Mouse (Mus musculus) embryonic facial prominence, embryonic 11.5 days (tissue): Measurements from ENCODE around the gene Prkar1b. TPM values are rescaled to one million over a fixed set of nuclear protein-coding genes. Genes with fewer than 3 reads are reported as not detected.

Experiments
- ATAC-seq: fragments of 200-750 bp; cut with Nextera tagmentation; replicated peaks from 2 replicates; pipeline ENCODE4 v1.8.0; 2017; ENCODE audit warnings: low read depth; ENCODE audit not compliant: insufficient number of reproducible peaks, low FRiP score, low TSS enrichment
- DNase-seq: peaks from one replicate; pipeline ENCODE4 v3.0.0-alpha.2; 2015; ENCODE audit warnings: low spot score
- H3K27ac ChIP-seq: fragments of 300-500 bp; sonication (generic); replicated peaks from 2 replicates; pipeline ENCODE4 v1.5.1; 2014; ENCODE audit warnings: mild to moderate bottlenecking, low read depth, low read length, control low read depth
- H3K27me3 ChIP-seq: fragments of 300-500 bp; sonication (generic); 2 replicates; pipeline ENCODE4 v1.6.1; 2014; ENCODE audit warnings: mild to moderate bottlenecking, low read length, moderate library complexity, mixed read lengths; ENCODE audit not compliant: control insufficient read depth, insufficient read depth
- H3K36me3 ChIP-seq: fragments of 300-500 bp; sonication (generic); replicated peaks from 2 replicates; pipeline ENCODE4 v1.6.1; 2014; ENCODE audit warnings: low read depth, mild to moderate bottlenecking, low read length, moderate library complexity, mixed read lengths; ENCODE audit not compliant: control insufficient read depth, insufficient read depth
- H3K4me1 ChIP-seq: fragments of 300-500 bp; sonication (generic); 2 replicates; pipeline ENCODE4 v1.6.1; 2014; ENCODE audit warnings: low read length, mixed read lengths; ENCODE audit not compliant: control insufficient read depth, insufficient read depth
- H3K4me2 ChIP-seq: fragments of 300-500 bp; sonication (generic); 2 replicates; pipeline ENCODE4 v1.6.1; 2014; ENCODE audit warnings: low read depth, mild to moderate bottlenecking, control low read depth, low read length, moderate library complexity
- H3K4me3 ChIP-seq: fragments of 300-500 bp; sonication (generic); 2 replicates; pipeline ENCODE4 v1.5.1; 2014; ENCODE audit warnings: low read depth, low read length, control low read depth
- H3K9ac ChIP-seq: fragments of 300-500 bp; sonication (generic); replicated peaks from 2 replicates; pipeline ENCODE4 v1.6.1; 2014; ENCODE audit warnings: mild to moderate bottlenecking, control low read depth, low read length
- H3K9me3 ChIP-seq: fragments of 300-500 bp; sonication (generic); replicated peaks from 2 replicates; pipeline ENCODE4 v1.6.1; 2016; ENCODE audit warnings: mild to moderate bottlenecking, low read length, inconsistent platforms, mixed read lengths; ENCODE audit not compliant: control insufficient read depth
- WGBS: fragments of 180-500 bp; shearing (Covaris S2); extraction: QIAGEN DNeasy Blood & Tissue Kit; methylation state at CpG from one replicate; pipeline ENCODE4 v1.1.7; 2014; 5-methylcytosine and 5-hydroxymethylcytosine counted together
- polyA plus RNA-seq: library from polyadenylated mRNA; unstranded; fragments of >200 nt; fragmentation: Nextera tagmentation; extraction: Ambion mirVana; gene quantifications from 2 replicates; pipeline ENCODE4 v1.2.1, GENCODE M21; 2014

The Prkar1b gene
- polyA plus RNA-seq, 1 experiment from 2014 or later = 8.7 TPM

DNA sequence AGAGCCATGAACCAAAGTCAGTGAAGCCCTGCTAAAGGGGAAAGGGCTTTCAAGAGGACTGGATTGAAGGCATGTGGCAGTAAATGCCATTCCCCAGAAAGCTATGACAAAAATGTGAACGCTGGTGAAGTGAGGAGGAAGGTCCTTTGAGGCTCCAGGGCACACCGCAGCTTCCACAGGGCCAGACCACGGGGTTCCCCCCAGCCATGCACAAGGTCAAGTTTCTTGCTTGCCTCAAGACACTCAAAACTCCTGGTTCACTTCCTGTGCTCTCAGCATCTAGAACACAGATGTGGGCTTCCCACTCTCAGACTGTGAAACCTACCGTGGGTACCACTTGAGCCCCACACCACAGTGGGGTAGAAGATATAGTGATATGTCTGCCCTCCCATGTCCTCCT, 106.3 kb downstream of the Prkar1b start:
- Histone ChIP-seq H3K4me1 (no peaks in the 10 kb centered on the region), H3K4me2 (no peak overlapping the region), H3K9ac (no peak overlapping the region), H3K36me3 (no peaks in the 10 kb centered on the region), H3K4me3 (no peak overlapping the region), H3K27ac (no peak overlapping the region), H3K27me3 (no peaks in the 10 kb centered on the region), H3K9me3 (no peaks in the 10 kb centered on the region)
- no peak for ATAC-seq
- no peak for DNase-seq
- WGBS = 65% methylated on average over 4 of the region's 4 CpGs

DNA sequence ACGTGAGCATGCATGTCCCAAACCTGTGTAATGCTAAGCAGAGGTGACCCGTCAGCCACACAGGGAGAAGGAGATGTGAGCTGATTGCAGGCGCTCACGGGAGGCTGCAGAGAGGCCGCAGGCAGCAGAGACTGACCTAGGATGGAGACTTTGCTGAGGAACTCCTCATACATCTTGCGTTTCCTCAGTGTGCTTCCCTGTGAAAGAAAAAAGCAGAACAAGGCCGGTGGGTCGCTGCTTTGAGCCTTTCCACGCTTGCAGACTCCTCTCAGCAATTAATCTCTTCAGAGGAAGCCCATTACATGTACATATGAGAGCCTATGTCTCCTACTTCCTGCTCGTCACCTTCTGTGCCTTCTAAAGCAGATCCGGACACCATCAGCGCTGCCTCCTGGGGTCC, 107.5 kb downstream of the Prkar1b start:
- ATAC-seq (no peak), DNase-seq (no peak)
- H3K9ac ChIP-seq = no peak overlapping the region
- no peaks in the 10 kb centered on the region for H3K9me3 ChIP-seq
- H3K4me1 ChIP-seq = no peaks in the 10 kb centered on the region
- no peak overlapping the region for H3K4me3 ChIP-seq
- H3K36me3 ChIP-seq = no peaks in the 10 kb centered on the region
- H3K4me2 ChIP-seq = no peak overlapping the region
- H3K27me3 ChIP-seq = no peaks in the 10 kb centered on the region
- no peak overlapping the region for H3K27ac ChIP-seq
- WGBS = 82% methylated on average over 12 of the region's 12 CpGs

GRCm38 (mm10) chr5:139035171-139035570, 114.6 kb downstream of the Prkar1b start:
- Histone ChIP-seq H3K4me3 (no peak overlapping the region), H3K27me3 (no peaks in the 10 kb centered on the region), H3K9ac (no peak overlapping the region), H3K4me1 (no peaks in the 10 kb centered on the region; the same call in 1 of the 2 replicates), H3K9me3 (no peaks in the 10 kb centered on the region), H3K36me3 (no peaks in the 10 kb centered on the region), H3K27ac (no peak overlapping the region), H3K4me2 (no peak overlapping the region)
- WGBS = 64% methylated on average over 2 of the region's 2 CpGs
- DNase-seq (no peak), ATAC-seq (no peak)

GRCm38 (mm10) chr5:139034746-139035145, 115.1 kb downstream of the Prkar1b start:
- Histone ChIP-seq H3K9ac (no peak overlapping the region), H3K4me3 (no peak overlapping the region), H3K36me3 (no peaks in the 10 kb centered on the region), H3K27me3 (no peaks in the 10 kb centered on the region), H3K4me2 (no peak overlapping the region), H3K4me1 (no peaks in the 10 kb centered on the region; the same call in 1 of the 2 replicates), H3K9me3 (no peaks in the 10 kb centered on the region), H3K27ac (no peak overlapping the region)
- DNase-seq (peak; percentile 60), ATAC-seq (no peak; the same call in 1 of the 2 replicates)
- 30% methylated on average over 6 of the region's 6 CpGs for WGBS

GRCm38 (mm10) chr5:139033406-139034317, 116.1 kb downstream of the Prkar1b start:
- no peaks in the 10 kb centered on the region for H3K36me3 ChIP-seq
- no peak overlapping the region for H3K4me3 ChIP-seq
- peak; percentile 32 for ATAC-seq
- DNase-seq = peak; percentile 27
- H3K9me3 ChIP-seq = no peaks in the 10 kb centered on the region
- H3K4me1 ChIP-seq = no peaks in the 10 kb centered on the region; the same call in 1 of the 2 replicates
- H3K9ac ChIP-seq = no peak overlapping the region
- 34% methylated on average over 14 of the region's 14 CpGs for whole genome bisulfite sequencing
- no peak overlapping the region for H3K27ac ChIP-seq
- no peaks in the 10 kb centered on the region for H3K27me3 ChIP-seq
- no peak overlapping the region for H3K4me2 ChIP-seq

GRCm38 (mm10) chr5:139027603-139028002, 122.2 kb downstream of the Prkar1b start:
- Histone ChIP-seq H3K4me2 (no peak overlapping the region), H3K36me3 (no peaks in the 10 kb centered on the region), H3K9ac (no peak overlapping the region), H3K27ac (no peak overlapping the region), H3K4me3 (no peak overlapping the region), H3K27me3 (no peaks in the 10 kb centered on the region), H3K4me1 (no peaks in the 10 kb centered on the region), H3K9me3 (no peaks in the 10 kb centered on the region)
- DNase-seq = no peak
- ATAC-seq = no peak
- WGBS = 49% methylated on average over 15 of the region's 15 CpGs

GRCm38 (mm10) chr5:139024351-139025105, 125.3 kb downstream of the Prkar1b start:
- Histone ChIP-seq H3K4me3 (no peak overlapping the region), H3K27ac (no peak overlapping the region), H3K9me3 (no peaks in the 10 kb centered on the region), H3K36me3 (no peaks in the 10 kb centered on the region), H3K4me1 (no peaks in the 10 kb centered on the region), H3K9ac (no peak overlapping the region), H3K4me2 (no peak overlapping the region), H3K27me3 (no peaks in the 10 kb centered on the region)
- no peak for ATAC-seq
- 74% methylated on average over 12 of the region's 12 CpGs for WGBS
- no peak for DNase-seq

GRCm38 (mm10) chr5:139020595-139020994, 129.2 kb downstream of the Prkar1b start:
- no peaks in the 10 kb centered on the region for H3K36me3 ChIP-seq
- ATAC-seq (no peak), DNase-seq (no peak)
- H3K9me3 ChIP-seq = no peaks in the 10 kb centered on the region
- no peaks in the 10 kb centered on the region for H3K4me1 ChIP-seq
- no peak overlapping the region for H3K4me2 ChIP-seq
- no peak overlapping the region for H3K9ac ChIP-seq
- no peak overlapping the region for H3K4me3 ChIP-seq
- no peaks in the 10 kb centered on the region for H3K27me3 ChIP-seq
- WGBS = 74% methylated on average over 6 of the region's 6 CpGs
- H3K27ac ChIP-seq = no peak overlapping the region
